Mouse (Mus musculus) common myeloid progenitor, adult 5-6 weeks (primary cell): ENCODE results near the gene Zfp12. TPM values are rescaled to one million over a fixed set of nuclear protein-coding genes. Genes with fewer than 3 reads are reported as not detected.

Experiments
- total RNA-seq: library from RNA; stranded (forward); fragments of 200-1000, 187-1606 nt; gene quantifications from 2 replicates; pipeline ENCODE4 v1.2.3, GENCODE M21; 2017

Gene Zfp12
- total RNA-seq, 1 experiment from 2014 or later: 17.9 TPM

Other genes starting within 250 kb of the Zfp12 start
- 46.8 and 76.1 TPM in 2 replicates for gene Rnf216, start 122.2 kb upstream of the Zfp12 start, total RNA-seq
- gene Olfr718-ps1, start 87.6 kb upstream of the Zfp12 start, total RNA-seq: 0.09 TPM in 1 of 2 replicates, not detected in the other
- gene Rbak, start 54.4 kb upstream of the Zfp12 start, total RNA-seq: 4.8 and 8.4 TPM in 2 replicates
- gene Spdye4b, start 54.1 kb upstream of the Zfp12 start, total RNA-seq: not detected in 2 replicates
- not detected in 2 replicates for gene Spdye4a, start 8.3 kb upstream of the Zfp12 start, total RNA-seq
- gene Zfp316, start 34.9 kb downstream of the Zfp12 start, total RNA-seq: 3.9 and 4.2 TPM in 2 replicates
- gene Zfp853, start 58.5 kb downstream of the Zfp12 start, total RNA-seq: not detected in 2 replicates
- 13.7 and 22.0 TPM in 2 replicates for gene E130309D02Rik, start 80.2 kb downstream of the Zfp12 start, total RNA-seq
- gene Zdhhc4, start 94.1 kb downstream of the Zfp12 start, total RNA-seq: 35.8 and 36.3 TPM in 2 replicates
- gene Grid2ip, start 122.2 kb downstream of the Zfp12 start, total RNA-seq: not detected in 2 replicates
- gene Kdelr2, start 168.7 kb downstream of the Zfp12 start, total RNA-seq: 75.4 and 96.4 TPM in 2 replicates
- gene Daglb, start 229.4 kb downstream of the Zfp12 start, total RNA-seq: 6.8 and 7.4 TPM in 2 replicates